Mouse (Mus musculus) limb, embryonic 14.5 days (tissue): ENCODE results near the gene F2rl2. TPM values are rescaled to one million over a fixed set of nuclear protein-coding genes. Genes with fewer than 3 reads are reported as not detected.
A peak's percentile ranks its signal among the peaks of the same experiment; 100 is the strongest.

Experiments
- ATAC-seq: fragments of 200-750 bp; cut with Nextera tagmentation; 2 replicates; pipeline ENCODE4 v1.8.0; 2017; ENCODE audit warnings: low read depth, moderate number of reproducible peaks, moderate TSS enrichment; ENCODE audit not compliant: low FRiP score
- DNase-seq: peaks from one replicate; pipeline ENCODE4 v3.0.0-alpha.2; 2015; ENCODE audit warnings: low spot score
- H3K27ac ChIP-seq: fragments of 300-500 bp; sonication (generic); replicated peaks from 2 replicates; pipeline ENCODE4 v1.5.1; 2014; ENCODE audit warnings: low read depth, mild to moderate bottlenecking, low read length, moderate library complexity, mixed read lengths
- H3K27me3 ChIP-seq: fragments of 300-500 bp; sonication (generic); 2 replicates; pipeline ENCODE4 v1.6.1; 2014; ENCODE audit warnings: low read length, mixed read lengths; ENCODE audit not compliant: control insufficient read depth, insufficient read depth
- H3K36me3 ChIP-seq: fragments of 300-500 bp; sonication (generic); 2 replicates; pipeline ENCODE4 v1.6.1; 2014; ENCODE audit warnings: mild to moderate bottlenecking, low read length, moderate library complexity, mixed read lengths; ENCODE audit not compliant: control insufficient read depth, insufficient read depth
- H3K4me1 ChIP-seq: fragments of 300-500 bp; sonication (generic); 2 replicates; pipeline ENCODE4 v1.6.1; 2014; ENCODE audit warnings: antibody characterized with exemption, low read length, mixed read lengths; ENCODE audit not compliant: control insufficient read depth, insufficient read depth
- H3K4me2 ChIP-seq: fragments of 300-500 bp; sonication (generic); replicated peaks from 2 replicates; pipeline ENCODE4 v1.6.1; 2014; ENCODE audit warnings: low read depth, mild to moderate bottlenecking, low read length, moderate library complexity; ENCODE audit not compliant: severe bottlenecking
- H3K4me3 ChIP-seq: fragments of 300-500 bp; sonication (generic); replicated peaks from 2 replicates; pipeline ENCODE4 v1.5.1; 2014; ENCODE audit warnings: low read length
- H3K9ac ChIP-seq: fragments of 300-500 bp; sonication (generic); 2 replicates; pipeline ENCODE4 v1.6.1; 2014; ENCODE audit warnings: mild to moderate bottlenecking, low read depth, low read length, moderate library complexity; ENCODE audit not compliant: severe bottlenecking
- H3K9me3 ChIP-seq: fragments of 300-500 bp; sonication (generic); 2 replicates; pipeline ENCODE4 v1.6.1; 2016; ENCODE audit warnings: low read length; ENCODE audit not compliant: control insufficient read depth
- POLR2A ChIP-seq: fragments of 200-500 bp; IDR thresholded peaks from 2 replicates; pipeline ENCODE4 v1.8.0; 2012; ENCODE audit warnings: inconsistent platforms, mild to moderate bottlenecking, moderate library complexity, borderline replicate concordance; ENCODE audit not compliant: insufficient read depth, insufficient read length; ENCODE audit errors: extremely low read depth
- WGBS: fragments of 180-500 bp; shearing (Covaris S2); extraction: QIAGEN DNeasy Blood & Tissue Kit; methylation state at CpG from one replicate; pipeline ENCODE4 v1.1.7; 2014; 5-methylcytosine and 5-hydroxymethylcytosine counted together
- polyA plus RNA-seq, 2 experiments: library from polyadenylated mRNA; depleted of rRNA in 1 of 2; stranded (reverse) in 1 of 2; unstranded in 1 of 2; fragments of >200 nt; fragmentation: Nextera tagmentation in 1 of 2; extraction: Ambion mirVana in 1 of 2; gene quantifications; 2 replicates each; pipeline versions ENCODE4 v1.2.1 to v1.2.3; 2012 to 2014

The F2rl2 gene
- polyA plus RNA-seq, 2 experiments = 0.16 to 0.33 TPM

DNA sequence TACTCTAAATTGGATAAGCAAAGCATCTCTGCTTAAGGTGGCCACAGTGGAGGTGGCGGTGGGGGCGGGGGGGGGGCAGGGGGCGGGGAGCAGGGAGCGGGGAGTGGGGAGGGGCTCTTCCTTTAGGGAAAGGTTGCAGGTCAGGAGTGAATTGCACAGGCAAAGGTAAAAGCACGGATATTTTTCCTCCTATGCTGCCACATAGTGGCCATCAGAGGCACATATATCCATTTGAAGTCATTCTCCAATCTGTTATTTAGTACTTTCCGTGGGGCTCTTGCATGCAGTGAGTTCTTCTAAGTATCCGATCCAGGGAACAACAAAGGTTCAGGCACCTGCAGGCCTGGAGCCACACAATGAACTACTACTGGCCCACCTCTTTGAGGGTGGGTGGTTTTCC is 29.4 kb upstream of the F2rl2 start:
- Histone ChIP-seq H3K4me3 (no peak overlapping the region), H3K4me2 (no peak overlapping the region), H3K27me3 (no peaks in the 10 kb centered on the region), H3K9ac (no peak overlapping the region), H3K4me1 (no peaks in the 10 kb centered on the region), H3K27ac (no peak overlapping the region), H3K36me3 (peaks cover 27% of the 10 kb centered on the region), H3K9me3 (no peaks in the 10 kb centered on the region)
- 23% methylated on average over 7 of the region's 7 CpGs for WGBS
- no peak for TF ChIP-seq POLR2A
- ATAC-seq = peak; percentile 23; the same call in 1 of the 2 replicates
- peak; percentile 47 for DNase-seq

DNA sequence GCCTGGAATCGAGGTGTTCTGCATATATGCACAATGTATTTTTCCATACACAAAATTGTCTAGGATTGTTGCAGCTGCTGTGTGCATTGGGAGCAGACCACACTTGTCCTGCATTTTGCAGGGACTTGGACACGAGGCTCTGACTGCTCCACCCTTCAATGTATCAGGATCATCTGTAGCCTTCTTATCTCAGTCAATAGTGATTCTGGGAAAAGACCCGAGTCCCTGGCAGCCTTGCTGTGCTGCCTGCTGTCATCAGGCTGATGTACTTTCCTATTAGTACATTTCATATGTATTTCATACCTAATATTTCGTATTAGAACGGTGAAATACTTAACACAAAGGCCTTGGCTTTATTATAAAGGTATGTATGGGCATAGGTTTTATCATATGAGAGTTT is 26.1 kb upstream of the F2rl2 start:
- no peaks in the 10 kb centered on the region for H3K9me3 ChIP-seq
- H3K36me3 ChIP-seq = peaks cover 20% of the 10 kb centered on the region
- no peak for DNase-seq
- H3K4me1 ChIP-seq = no peaks in the 10 kb centered on the region
- no peak overlapping the region for H3K27ac ChIP-seq
- H3K4me2 ChIP-seq = no peak overlapping the region
- ATAC-seq = no peak
- WGBS = 88% methylated on average over 5 of the region's 5 CpGs
- H3K27me3 ChIP-seq = no peaks in the 10 kb centered on the region
- no peak for TF ChIP-seq POLR2A
- H3K4me3 ChIP-seq = no peak overlapping the region
- H3K9ac ChIP-seq = no peak overlapping the region

DNA sequence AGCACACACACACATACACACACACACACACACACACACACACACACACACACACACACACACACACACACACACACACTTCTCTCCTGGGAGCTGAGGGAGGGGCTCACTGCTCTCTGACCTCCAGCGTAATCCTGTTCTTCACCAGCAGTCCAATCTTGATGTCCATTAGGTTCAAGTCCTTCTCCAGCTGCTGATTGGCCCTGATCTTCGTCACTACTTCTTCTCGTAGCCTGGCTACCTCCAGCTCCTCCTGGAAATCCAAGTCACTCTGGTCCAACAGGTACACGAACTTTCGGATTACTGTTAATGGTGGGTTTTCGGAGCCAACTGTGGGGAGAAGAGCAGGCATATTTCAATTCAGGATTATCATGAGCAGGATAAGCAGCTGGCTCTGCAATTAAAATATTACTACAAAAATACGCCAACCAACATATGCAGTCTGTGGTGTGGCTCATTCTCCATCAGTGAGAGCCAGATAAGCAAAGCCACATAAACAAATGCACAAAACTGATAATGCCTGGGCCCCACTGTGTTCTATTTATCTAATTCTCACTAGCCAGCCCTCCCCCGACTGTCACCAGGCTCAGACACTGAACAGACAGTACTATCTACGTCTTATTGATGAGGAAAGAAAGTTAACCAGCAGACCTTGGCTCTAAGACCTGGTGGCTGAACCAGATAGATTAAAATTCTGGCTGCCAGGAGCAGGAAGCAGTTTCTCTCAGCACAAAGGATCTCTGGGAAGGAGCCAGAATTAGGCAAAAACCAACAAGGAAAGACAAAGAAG is 25.4 kb upstream of the F2rl2 start:
- 78% methylated on average over 9 of the region's 9 CpGs for WGBS
- no peak overlapping the region for H3K9ac ChIP-seq
- TF ChIP-seq POLR2A = no peak
- H3K9me3 ChIP-seq = no peaks in the 10 kb centered on the region
- no peaks in the 10 kb centered on the region for H3K27me3 ChIP-seq
- H3K4me2 ChIP-seq = no peak overlapping the region
- H3K36me3 ChIP-seq = peaks cover 20% of the 10 kb centered on the region
- H3K4me1 ChIP-seq = no peaks in the 10 kb centered on the region
- no peak overlapping the region for H3K4me3 ChIP-seq
- H3K27ac ChIP-seq = no peak overlapping the region
- DNase-seq (no peak), ATAC-seq (no peak)

DNA sequence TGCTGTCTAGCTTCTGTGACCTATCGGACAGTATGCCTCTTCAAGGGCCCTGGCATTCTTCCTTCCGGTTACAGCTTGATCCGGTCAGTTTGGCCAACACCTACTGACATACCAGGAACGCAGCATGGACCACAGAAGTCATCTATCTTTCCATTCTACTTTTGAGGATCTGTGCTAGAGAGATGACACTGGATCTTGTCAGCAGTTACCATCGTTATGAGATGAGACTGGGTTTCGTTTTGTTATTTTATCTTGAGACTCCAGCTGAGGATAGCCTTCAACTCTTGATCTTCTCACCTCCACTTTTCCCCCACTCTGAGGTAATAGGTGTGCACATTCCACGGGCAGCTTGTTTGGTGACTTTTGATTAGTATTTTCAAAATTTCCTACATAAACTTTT is 24.3 kb upstream of the F2rl2 start:
- Histone ChIP-seq H3K4me2 (no peak overlapping the region), H3K9ac (no peak overlapping the region)

DNA sequence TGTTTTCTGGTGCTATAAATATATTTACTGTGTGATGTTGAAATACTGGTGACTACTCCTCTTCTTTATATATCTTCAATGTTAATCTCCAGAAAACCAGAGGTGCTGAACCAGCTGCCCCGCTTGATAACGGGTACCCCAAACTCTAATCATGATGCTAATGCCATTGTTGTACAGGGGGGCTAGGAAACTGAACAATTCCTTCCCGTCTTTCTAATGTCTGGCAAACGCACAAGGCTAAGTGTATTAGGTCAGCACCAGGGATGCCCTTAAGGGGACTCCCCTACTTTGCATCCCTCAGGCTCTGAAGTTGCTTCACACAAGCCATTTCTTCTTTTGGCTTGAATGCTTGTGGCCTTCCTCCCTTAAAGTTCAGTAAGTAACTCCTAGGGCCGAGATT is 17.6 kb upstream of the F2rl2 start:
- no peaks in the 10 kb centered on the region for H3K27me3 ChIP-seq
- ATAC-seq (no peak), DNase-seq (no peak)
- H3K36me3 ChIP-seq = peaks cover 6% of the 10 kb centered on the region; the same call in 1 of the 2 replicates
- no peak for TF ChIP-seq POLR2A
- H3K9ac ChIP-seq = no peak overlapping the region
- 80% methylated on average over 5 of the region's 5 CpGs for WGBS
- H3K27ac ChIP-seq = no peak overlapping the region
- no peaks in the 10 kb centered on the region for H3K9me3 ChIP-seq
- no peak overlapping the region for H3K4me2 ChIP-seq
- H3K4me3 ChIP-seq = no peak overlapping the region
- H3K4me1 ChIP-seq = no peaks in the 10 kb centered on the region

More for the DNA sequence above, 24.3 kb upstream of the F2rl2 start:
- Histone ChIP-seq H3K4me3 (no peak overlapping the region), H3K27me3 (no peaks in the 10 kb centered on the region), H3K36me3 (peaks cover 20% of the 10 kb centered on the region), H3K9me3 (no peaks in the 10 kb centered on the region), H3K27ac (no peak overlapping the region), H3K4me1 (no peaks in the 10 kb centered on the region)
- 84% methylated on average over 7 of the region's 7 CpGs for WGBS
- ATAC-seq (no peak), DNase-seq (no peak)
- no peak for TF ChIP-seq POLR2A

DNA sequence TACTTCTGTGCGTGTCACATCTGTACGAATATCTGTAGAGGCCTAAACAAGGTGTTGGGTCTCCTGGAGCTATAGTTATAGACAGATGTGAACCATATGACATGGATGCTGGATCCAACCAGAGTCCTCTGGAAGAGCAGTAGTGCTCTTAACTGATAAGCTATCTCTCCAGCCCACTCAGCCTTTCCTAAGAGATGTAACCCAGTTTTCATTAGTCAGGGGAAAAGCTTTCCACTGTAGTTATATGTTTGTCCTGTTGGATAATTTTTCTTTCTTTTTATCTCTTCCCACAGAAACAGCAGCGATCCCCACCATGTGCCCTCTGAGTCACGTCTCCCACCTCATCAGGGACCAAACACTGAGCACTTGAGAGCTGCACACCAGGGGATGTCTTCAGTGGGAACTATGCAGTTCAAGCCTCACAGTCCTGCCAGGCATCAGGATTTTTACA is 17.1 kb upstream of the F2rl2 start:
- H3K9me3 ChIP-seq = no peaks in the 10 kb centered on the region
- H3K4me2 ChIP-seq = no peak overlapping the region
- no peak for DNase-seq
- no peak overlapping the region for H3K9ac ChIP-seq
- TF ChIP-seq POLR2A = no peak
- H3K27me3 ChIP-seq = no peaks in the 10 kb centered on the region
- no peak overlapping the region for H3K27ac ChIP-seq
- no peak for ATAC-seq
- no peaks in the 10 kb centered on the region for H3K4me1 ChIP-seq
- peaks cover 7% of the 10 kb centered on the region; the same call in 1 of the 2 replicates for H3K36me3 ChIP-seq
- 75% methylated on average over 4 of the region's 4 CpGs for WGBS
- no peak overlapping the region for H3K4me3 ChIP-seq
